Mouse (Mus musculus): Measurements from ENCODE around the gene Saal1. TPM values are rescaled to one million over a fixed set of nuclear protein-coding genes. Genes with fewer than 3 reads are reported as not detected.
A peak's percentile ranks its signal among the peaks of the same experiment; 100 is the strongest.
"Not testable (repeated sequence)": the region's sequence is repeated elsewhere in the genome, so short reads cannot be mapped to it uniquely, and the experiment has no call there.

Saal1 gene
- polyA plus RNA-seq, 1 experiment from 2014 or later = 19.5 TPM

- Histone ChIP-seq H3K27ac (replicated peaks; ENCODE audit: low read depth, low read length) (no peak within 1 kb of the TSS), H3K9ac (replicated peaks; ENCODE audit: low read length) (no peak within 1 kb of the TSS), H3K4me3 (replicated peaks; ENCODE audit: low read depth, low read length) (no peak within 1 kb of the TSS), H3K36me3 (ENCODE audit: control insufficient read depth, insufficient read depth, low read length) (no peaks in the 10 kb centered on the region), H3K27me3 (ENCODE audit: control insufficient read depth, insufficient read depth, low read length) (no peaks in the 10 kb centered on the region), H3K9me3 (ENCODE audit: control insufficient read depth, low read length) (no peaks in the 10 kb centered on the region), H3K4me1 (ENCODE audit: control insufficient read depth, insufficient read depth, low read length) (no peaks in the 10 kb centered on the region), H3K4me2 (ENCODE audit: low read length) (no peak within 1 kb of the TSS)
- ATAC-seq (ENCODE audit: low FRiP score, low TSS enrichment) (no peak), DNase-seq (no peak)
- WGBS = 92% methylated on average over 5 of the region's 5 CpGs
Observed at GRCm38 (mm10) chr7:46715600-46715999, 5.1 kb upstream of the Saal1 start, which contains the start of gene Saa3. Saa3 (minus strand) TSS chr7:46715700.

GRCm38 (mm10) chr7:46714518-46714917 is 4.0 kb upstream of the Saal1 start:
- Histone ChIP-seq H3K27me3 (ENCODE audit: control insufficient read depth, insufficient read depth, low read length) (no peaks in the 10 kb centered on the region), H3K4me2 (ENCODE audit: low read length) (no peak overlapping the region), H3K9ac (replicated peaks; ENCODE audit: low read length) (no peak overlapping the region), H3K4me3 (replicated peaks; ENCODE audit: low read depth, low read length) (no peak overlapping the region), H3K27ac (replicated peaks; ENCODE audit: low read depth, low read length) (no peak overlapping the region), H3K4me1 (ENCODE audit: control insufficient read depth, insufficient read depth, low read length) (peaks cover 3% of the 10 kb centered on the region), H3K36me3 (ENCODE audit: control insufficient read depth, insufficient read depth, low read length) (no peaks in the 10 kb centered on the region), H3K9me3 (ENCODE audit: control insufficient read depth, low read length) (no peaks in the 10 kb centered on the region)
- peak; percentile 70 for DNase-seq
- no peak for ATAC-seq (ENCODE audit: low FRiP score, low TSS enrichment)
- WGBS = 29% methylated on average over 6 of the region's 6 CpGs

GRCm38 (mm10) chr7:46712250-46712649 is 1.8 kb upstream of the Saal1 start:
- WGBS = 79% methylated on average over 6 of the region's 6 CpGs
- H3K9me3 ChIP-seq (ENCODE audit: control insufficient read depth, low read length) = no peaks in the 10 kb centered on the region
- no peak overlapping the region for H3K4me2 ChIP-seq (ENCODE audit: low read length)
- ATAC-seq (ENCODE audit: low FRiP score, low TSS enrichment) = no peak
- H3K36me3 ChIP-seq (ENCODE audit: control insufficient read depth, insufficient read depth, low read length) = 0 out of 2 replicates have a peak, but pooled peaks cover 7% of the 10 kb centered on the region
- H3K4me3 ChIP-seq (replicated peaks; ENCODE audit: low read depth, low read length) = no peak overlapping the region
- no peaks in the 10 kb centered on the region for H3K27me3 ChIP-seq (ENCODE audit: control insufficient read depth, insufficient read depth, low read length)
- no peak overlapping the region for H3K9ac ChIP-seq (replicated peaks; ENCODE audit: low read length)
- no peak overlapping the region for H3K27ac ChIP-seq (replicated peaks; ENCODE audit: low read depth, low read length)
- DNase-seq = no peak
- H3K4me1 ChIP-seq (ENCODE audit: control insufficient read depth, insufficient read depth, low read length) = peaks cover 6% of the 10 kb centered on the region

GRCm38 (mm10) chr7:46700521-46701025 is 9.9 kb downstream of the Saal1 start:
- H3K36me3 ChIP-seq (ENCODE audit: control insufficient read depth, insufficient read depth, low read length) = peaks cover 86% of the 10 kb centered on the region
- H3K9ac ChIP-seq (replicated peaks; ENCODE audit: low read length) = no peak overlapping the region
- H3K27ac ChIP-seq (replicated peaks; ENCODE audit: low read depth, low read length) = no peak overlapping the region
- no peaks in the 10 kb centered on the region for H3K9me3 ChIP-seq (ENCODE audit: control insufficient read depth, low read length)
- no peaks in the 10 kb centered on the region for H3K27me3 ChIP-seq (ENCODE audit: control insufficient read depth, insufficient read depth, low read length)
- WGBS = 95% methylated on average over 6 of the region's 6 CpGs
- ATAC-seq (ENCODE audit: low FRiP score, low TSS enrichment) = no peak
- no peak overlapping the region for H3K4me3 ChIP-seq (replicated peaks; ENCODE audit: low read depth, low read length)
- H3K4me1 ChIP-seq (ENCODE audit: control insufficient read depth, insufficient read depth, low read length) = no peaks in the 10 kb centered on the region
- no peak overlapping the region for H3K4me2 ChIP-seq (ENCODE audit: low read length)
- no peak for DNase-seq

- no peak for ATAC-seq (ENCODE audit: low FRiP score, low TSS enrichment)
- no peak overlapping the region for H3K4me3 ChIP-seq (replicated peaks; ENCODE audit: low read depth, low read length)
- DNase-seq = no peak
- H3K4me1 ChIP-seq (ENCODE audit: control insufficient read depth, insufficient read depth, low read length) = no peaks in the 10 kb centered on the region
- 89% methylated on average over 1 of the region's 1 CpGs for WGBS
- H3K4me2 ChIP-seq (ENCODE audit: low read length) = no peak overlapping the region
- no peak overlapping the region for H3K9ac ChIP-seq (replicated peaks; ENCODE audit: low read length)
- H3K36me3 ChIP-seq (ENCODE audit: control insufficient read depth, insufficient read depth, low read length) = peaks cover 65% of the 10 kb centered on the region
- no peak overlapping the region for H3K27ac ChIP-seq (replicated peaks; ENCODE audit: low read depth, low read length)
- H3K27me3 ChIP-seq (ENCODE audit: control insufficient read depth, insufficient read depth, low read length) = no peaks in the 10 kb centered on the region
- H3K9me3 ChIP-seq (ENCODE audit: control insufficient read depth, low read length) = no peaks in the 10 kb centered on the region
Observed at GRCm38 (mm10) chr7:46696754-46697153, 13.7 kb downstream of the Saal1 start.

GRCm38 (mm10) chr7:46686827-46687226 is 23.7 kb downstream of the Saal1 start:
- DNase-seq (no peak), ATAC-seq (ENCODE audit: low FRiP score, low TSS enrichment) (no peak)
- no peak overlapping the region for H3K27ac ChIP-seq (replicated peaks; ENCODE audit: low read depth, low read length)
- H3K4me1 ChIP-seq (ENCODE audit: control insufficient read depth, insufficient read depth, low read length) = no peaks in the 10 kb centered on the region
- no peak overlapping the region for H3K9ac ChIP-seq (replicated peaks; ENCODE audit: low read length)
- peaks cover 41% of the 10 kb centered on the region for H3K36me3 ChIP-seq (ENCODE audit: control insufficient read depth, insufficient read depth, low read length)
- H3K9me3 ChIP-seq (ENCODE audit: control insufficient read depth, low read length) = no peaks in the 10 kb centered on the region
- WGBS = 91% methylated on average over 5 of the region's 5 CpGs
- H3K27me3 ChIP-seq (ENCODE audit: control insufficient read depth, insufficient read depth, low read length) = no peaks in the 10 kb centered on the region
- H3K4me3 ChIP-seq (replicated peaks; ENCODE audit: low read depth, low read length) = no peak overlapping the region
- H3K4me2 ChIP-seq (ENCODE audit: low read length) = no peak overlapping the region

GRCm38 (mm10) chr7:46680732-46681131 is 29.7 kb downstream of the Saal1 start:
- Histone ChIP-seq H3K27ac (replicated peaks; ENCODE audit: low read depth, low read length) (no peak overlapping the region), H3K9me3 (ENCODE audit: control insufficient read depth, low read length) (no peaks in the 10 kb centered on the region), H3K36me3 (ENCODE audit: control insufficient read depth, insufficient read depth, low read length) (no peaks in the 10 kb centered on the region), H3K4me2 (ENCODE audit: low read length) (no peak overlapping the region), H3K27me3 (ENCODE audit: control insufficient read depth, insufficient read depth, low read length) (no peaks in the 10 kb centered on the region), H3K9ac (replicated peaks; ENCODE audit: low read length) (no peak overlapping the region), H3K4me3 (replicated peaks; ENCODE audit: low read depth, low read length) (no peak overlapping the region), H3K4me1 (ENCODE audit: control insufficient read depth, insufficient read depth, low read length) (no peaks in the 10 kb centered on the region)
- ATAC-seq (ENCODE audit: low FRiP score, low TSS enrichment) (no peak), DNase-seq (no peak)

GRCm38 (mm10) chr7:46679044-46679443 is 31.4 kb downstream of the Saal1 start:
- DNase-seq; H3K9ac ChIP-seq (replicated peaks; ENCODE audit: low read length); H3K27me3 ChIP-seq (ENCODE audit: control insufficient read depth, insufficient read depth, low read length); H3K36me3 ChIP-seq (ENCODE audit: control insufficient read depth, insufficient read depth, low read length); H3K4me2 ChIP-seq (ENCODE audit: low read length); H3K9me3 ChIP-seq (ENCODE audit: control insufficient read depth, low read length); H3K4me3 ChIP-seq (replicated peaks; ENCODE audit: low read depth, low read length); H3K27ac ChIP-seq (replicated peaks; ENCODE audit: low read depth, low read length); H3K4me1 ChIP-seq (ENCODE audit: control insufficient read depth, insufficient read depth, low read length); ATAC-seq (ENCODE audit: low FRiP score, low TSS enrichment): not testable (repeated sequence)
- WGBS = 85% methylated on average over 7 of the region's 7 CpGs

GRCm38 (mm10) chr7:46678417-46678816 is 32.1 kb downstream of the Saal1 start:
- Histone ChIP-seq H3K9ac (replicated peaks; ENCODE audit: low read length) (no peak overlapping the region), H3K4me3 (replicated peaks; ENCODE audit: low read depth, low read length) (no peak overlapping the region), H3K27me3 (ENCODE audit: control insufficient read depth, insufficient read depth, low read length) (no peaks in the 10 kb centered on the region), H3K9me3 (ENCODE audit: control insufficient read depth, low read length) (no peaks in the 10 kb centered on the region), H3K36me3 (ENCODE audit: control insufficient read depth, insufficient read depth, low read length) (no peaks in the 10 kb centered on the region), H3K4me1 (ENCODE audit: control insufficient read depth, insufficient read depth, low read length) (no peaks in the 10 kb centered on the region), H3K4me2 (ENCODE audit: low read length) (no peak overlapping the region), H3K27ac (replicated peaks; ENCODE audit: low read depth, low read length) (no peak overlapping the region)
- no peak for ATAC-seq (ENCODE audit: low FRiP score, low TSS enrichment)
- DNase-seq = no peak
- 91% methylated on average over 3 of the region's 3 CpGs for WGBS

Measured in midbrain, embryonic 14.5 days (tissue).